Mouse (Mus musculus): ENCODE data around the gene Cops9. TPM values are rescaled to one million over a fixed set of nuclear protein-coding genes. Genes with fewer than 3 reads are reported as not detected.

Cops9 gene
- 100 to 1,000 TPM; 466 to 637 TPM for polyA plus RNA-seq (2012; fragmentation: generic; extraction: Trizol)

GRCm38 (mm10) chr1:92641514-92642272, at the start of gene Cops9:
Gene Cops9, minus strand, starts transcription at chr1:92641985.

GRCm38 (mm10) chr1:92648673-92649072, 6.9 kb upstream of the Cops9 start, which contains the start of gene Otos:
Gene Otos, minus strand, starts transcription at chr1:92648841.

GRCm38 (mm10) chr1:92617488-92617887, 24.3 kb downstream of the Cops9 start, which contains the start of gene Olfr12:
Gene Olfr12, plus strand, starts transcription at chr1:92617788.

GRCm38 (mm10) chr1:92605482-92605881, 36.3 kb downstream of the Cops9 start, which contains the start of gene Olfr1410:
Gene Olfr1410, plus strand, starts transcription at chr1:92605782.

GRCm38 (mm10) chr1:92594111-92594510, 47.7 kb downstream of the Cops9 start, which contains the start of gene Olfr1411:
Gene Olfr1411, plus strand, starts transcription at chr1:92594411.

Other genes starting within 250 kb of the Cops9 start
- 100 to 1,000 TPM in 1 of 2 experiments, 10 to 100 TPM in 1; 95.5 to 172 TPM for gene Ndufa10, start 168.1 kb downstream of the Cops9 start, polyA plus RNA-seq (2012; fragmentation: generic; extraction: Trizol)
- not detected for gene Olfr1416, start 156.9 kb downstream of the Cops9 start, polyA plus RNA-seq (2012; fragmentation: generic; extraction: Trizol)
- gene Olfr1415, start 145.9 kb downstream of the Cops9 start, polyA plus RNA-seq (2012; fragmentation: generic; extraction: Trizol): not detected
- not detected for gene Olfr1414, start 123.3 kb downstream of the Cops9 start, polyA plus RNA-seq (2012; fragmentation: generic; extraction: Trizol)
- not detected for gene Olfr1413, start 70.7 kb downstream of the Cops9 start, polyA plus RNA-seq (2012; fragmentation: generic; extraction: Trizol)
- not detected for gene Olfr1412, start 56.2 kb downstream of the Cops9 start, polyA plus RNA-seq (2012; fragmentation: generic; extraction: Trizol)
- not detected for gene Olfr1411, start 47.6 kb downstream of the Cops9 start, polyA plus RNA-seq (2012; fragmentation: generic; extraction: Trizol)
- gene Olfr1410, start 36.2 kb downstream of the Cops9 start, polyA plus RNA-seq (2012; fragmentation: generic; extraction: Trizol): not detected
- gene Olfr12, start 24.2 kb downstream of the Cops9 start, polyA plus RNA-seq (2012; fragmentation: generic; extraction: Trizol): not detected
- under 1 TPM; 0.08 to 0.96 TPM for gene Otos, start 6.9 kb upstream of the Cops9 start, polyA plus RNA-seq (2012; fragmentation: generic; extraction: Trizol)
- gene Gpc1, start 189.7 kb upstream of the Cops9 start, polyA plus RNA-seq (2012; fragmentation: generic; extraction: Trizol): 10 to 100 TPM; 36.4 to 71.5 TPM

Measured in C3H10T1/2 (cell line).